Mouse (Mus musculus) layer of hippocampus, postnatal 14 days (tissue): ENCODE measurements around the gene Cog5. TPM values are rescaled to one million over a fixed set of nuclear protein-coding genes. Genes with fewer than 3 reads are reported as not detected.
A peak's percentile ranks its signal among the peaks of the same experiment; 100 is the strongest.
"Not testable (repeated sequence)": the region's sequence is repeated elsewhere in the genome, so short reads cannot be mapped to it uniquely, and the experiment has no call there.

Source experiments
- DNase-seq, 2 experiments: peaks; one replicate each; pipeline ENCODE4 v3.0.0; 2021 to 2022; ENCODE audit warnings: low spot score in 2 of 2, mixed read lengths in 1 of 2
- long read RNA-seq, 2 experiments: library from polyadenylated mRNA; stranded (forward); transcript quantifications; one replicate each; pipeline ENCODE4 v2.0.0; 2021
- total RNA-seq, 2 experiments: library from RNA; stranded (reverse); gene quantifications; 2 replicates each; pipeline ENCODE4 v1.2.3; 2021

The Cog5 gene
- 10 to 100 TPM; 58.9 to 62.8 TPM for total RNA-seq
- long read RNA-seq, experiment 1, partial matches to known transcripts = 13 of 17 reads
- long read RNA-seq, experiment 1, other reads (novel, unspliced or antisense) = 3 of 17 reads
- long read RNA-seq, experiment 2, partial matches to known transcripts = 18 of 24 reads
- long read RNA-seq, experiment 2, other reads (novel, unspliced or antisense) = 5 of 24 reads

- DNase-seq = peak; percentile 97 to 99
Measured at GRCm38 (mm10) chr12:31654197-31654964, at the start of gene Cog5, which contains the start of gene Dus4l. TSS of gene Cog5 (plus strand) at chr12:31654869. TSS of gene Dus4l (minus strand) at chr12:31654826.

DNA sequence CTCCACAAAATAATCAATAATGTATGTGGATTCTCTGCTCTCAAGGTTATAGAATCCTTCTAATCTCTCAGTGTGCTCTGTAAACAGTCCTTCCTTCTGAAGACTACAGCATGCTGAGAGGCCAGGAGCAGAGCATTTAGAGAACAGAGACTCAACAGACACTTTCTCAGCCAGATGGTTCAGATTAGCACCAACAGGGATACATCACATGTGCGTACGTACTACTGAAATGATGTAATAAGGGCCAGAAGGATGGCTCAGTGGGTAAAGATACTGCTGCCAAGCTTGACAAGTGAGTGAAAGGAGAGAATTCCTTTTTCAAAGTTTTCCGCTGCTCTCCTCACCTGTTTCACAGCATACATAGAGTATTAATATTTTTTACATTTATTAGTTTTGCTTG lies 49.8 kb upstream of the Cog5 start:
- DNase-seq = no peak

- no peak for DNase-seq
Measured at GRCm38 (mm10) chr12:31608138-31608537, 46.5 kb upstream of the Cog5 start.

DNA sequence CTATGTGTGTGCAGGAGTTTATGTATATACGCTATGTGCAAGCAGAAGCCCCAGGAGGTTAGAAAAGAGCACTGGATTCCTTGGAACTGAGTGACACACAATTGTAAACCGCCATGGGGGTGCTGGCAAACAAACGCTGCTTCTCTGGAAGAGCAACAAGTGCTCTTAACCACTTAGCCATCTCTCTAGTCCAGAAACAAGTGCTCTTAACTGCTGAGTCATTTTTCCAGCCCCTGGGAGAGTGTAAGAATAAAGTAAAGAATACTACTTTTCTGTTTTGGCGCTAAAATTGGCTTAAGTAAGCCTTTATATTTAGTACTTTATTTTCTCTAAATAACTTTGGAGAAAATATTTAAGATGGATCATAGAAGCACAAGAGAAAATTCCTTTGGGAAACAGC lies 41.3 kb upstream of the Cog5 start:
- no peak for DNase-seq

- DNase-seq = no peak
Measured at GRCm38 (mm10) chr12:31620106-31620505, 34.6 kb upstream of the Cog5 start.

- DNase-seq = no peak
Measured at GRCm38 (mm10) chr12:31625016-31625415, 29.7 kb upstream of the Cog5 start.

DNA sequence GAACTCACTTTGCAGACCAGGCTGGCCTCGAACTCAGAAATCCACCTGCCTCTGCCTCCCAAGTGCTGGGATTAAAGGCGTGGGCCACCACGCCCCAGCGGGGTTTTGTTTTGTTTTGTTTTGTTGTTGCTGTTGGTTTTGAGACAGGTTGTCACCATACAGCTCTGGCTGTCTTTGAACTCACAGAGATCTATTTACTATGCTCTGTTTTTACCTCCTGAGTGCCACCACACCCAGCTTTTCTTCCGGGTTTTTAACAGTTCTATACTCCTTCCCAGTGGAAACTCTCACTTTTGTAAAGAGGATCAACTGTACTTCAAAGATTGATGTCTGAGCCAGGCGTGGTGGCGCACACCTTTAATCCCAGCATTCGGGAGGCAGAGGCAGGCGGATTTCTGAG lies 26.3 kb upstream of the Cog5 start:
- DNase-seq = not testable (repeated sequence)

- DNase-seq = no peak
Measured at GRCm38 (mm10) chr12:31633970-31634342, 20.7 kb upstream of the Cog5 start.

GRCm38 (mm10) chr12:31634343-31635239 lies 20.1 kb upstream of the Cog5 start, which contains the start of gene Bcap29:
TSS of gene Bcap29 (minus strand) at chr12:31634658.
- DNase-seq = peak; percentile 39 to 51

DNA sequence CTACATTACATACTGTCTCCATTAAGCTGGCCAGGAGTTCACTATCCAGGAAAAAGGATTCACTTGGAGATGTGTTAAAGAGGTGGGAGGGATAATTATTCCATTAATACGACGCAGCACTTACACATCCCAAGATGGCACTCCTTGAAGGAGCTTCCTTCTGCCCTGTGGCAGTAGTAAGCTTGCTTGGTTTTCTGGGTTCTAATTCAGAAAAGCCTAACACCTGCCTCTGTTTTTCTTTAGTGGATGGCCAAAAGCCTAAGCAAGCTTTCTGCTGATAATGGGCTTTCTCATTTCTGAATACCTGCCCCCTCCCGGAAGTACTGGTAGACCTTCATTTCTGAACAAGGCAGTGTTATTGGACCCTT lies 19.4 kb upstream of the Cog5 start:
- no peak for DNase-seq

- DNase-seq = no peak
Measured at GRCm38 (mm10) chr12:31653611-31654010, 1.1 kb upstream of the Cog5 start.

- no peak for DNase-seq
Measured at GRCm38 (mm10) chr12:31654965-31655477, 352 bp downstream of the Cog5 start.

DNA sequence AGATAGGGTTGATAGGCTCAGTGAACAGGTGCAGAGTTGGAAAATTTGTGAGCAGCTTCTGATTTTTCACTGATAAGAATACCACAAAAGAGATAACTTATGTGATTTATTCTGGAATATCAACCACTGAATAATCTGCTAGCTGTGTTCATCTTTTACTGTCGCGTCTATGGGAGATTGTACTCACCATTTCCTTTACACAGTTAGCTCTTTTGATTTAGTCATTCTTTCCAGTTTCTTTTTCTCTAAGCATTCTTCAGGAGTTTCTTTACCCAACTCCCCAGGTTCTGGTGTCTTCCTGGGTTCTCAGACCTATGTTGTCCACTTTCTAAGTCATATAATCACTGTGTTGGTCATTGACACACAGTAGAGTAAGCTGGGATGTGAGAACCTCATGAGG lies 2.2 kb downstream of the Cog5 start:
- DNase-seq = no peak

- DNase-seq = no peak
Measured at GRCm38 (mm10) chr12:31665999-31666398, 11.3 kb downstream of the Cog5 start.

GRCm38 (mm10) chr12:31667187-31667586 lies 12.5 kb downstream of the Cog5 start:
- DNase-seq = no peak

DNA sequence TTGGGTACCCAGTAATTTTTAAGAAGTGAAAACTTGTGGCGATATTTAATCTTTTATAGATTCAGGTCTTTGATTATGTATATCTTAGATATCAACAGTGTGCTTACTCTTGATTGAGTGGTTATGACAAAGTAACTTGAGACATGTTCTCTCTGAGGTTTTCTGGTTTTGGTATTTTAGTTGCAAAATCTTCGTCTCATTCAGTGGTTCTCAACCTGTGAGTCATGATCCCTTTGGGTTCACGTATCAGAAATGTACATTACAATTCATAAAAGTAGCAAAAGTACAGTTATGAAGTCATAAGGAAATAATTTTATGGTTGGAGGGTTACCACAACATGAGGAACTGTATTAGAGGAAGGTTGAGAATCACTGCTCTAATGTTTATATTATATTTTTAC lies 32.0 kb downstream of the Cog5 start:
- no peak for DNase-seq

GRCm38 (mm10) chr12:31693278-31693677 lies 38.6 kb downstream of the Cog5 start:
- no peak for DNase-seq

DNA sequence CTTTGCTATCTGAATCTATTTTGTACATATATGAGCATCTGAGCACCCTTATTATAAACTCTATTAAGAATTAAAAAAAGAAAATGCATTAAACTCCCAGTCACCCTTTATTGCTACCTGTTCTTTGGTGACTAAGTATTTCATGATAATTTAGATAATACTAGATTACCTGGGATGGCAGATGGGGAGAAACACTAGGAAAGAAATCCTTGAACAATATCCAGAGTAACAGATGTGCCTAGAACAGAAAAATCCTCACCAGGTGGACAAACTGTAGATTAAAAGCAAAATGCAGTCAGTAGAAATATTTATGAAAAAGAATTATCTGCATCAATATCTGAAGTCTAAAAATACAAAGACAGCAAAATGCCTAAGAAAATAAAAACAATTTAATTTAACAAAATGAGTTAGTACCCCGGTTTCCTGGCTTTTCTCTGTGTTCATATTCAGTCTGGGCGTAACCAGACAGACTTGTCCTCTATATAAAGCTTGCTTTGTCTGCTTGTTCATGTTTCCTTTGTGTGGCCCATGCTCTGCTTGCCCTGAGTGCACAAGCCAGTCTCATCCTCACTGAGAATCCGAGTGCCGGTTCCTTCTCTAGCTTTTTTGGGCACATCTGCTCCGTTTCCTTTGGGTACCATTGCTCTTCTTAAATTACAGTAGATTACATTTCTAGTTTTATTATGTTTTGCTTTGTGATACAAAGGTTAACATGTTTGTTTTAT lies 46.1 kb downstream of the Cog5 start:
- DNase-seq = no peak

DNA sequence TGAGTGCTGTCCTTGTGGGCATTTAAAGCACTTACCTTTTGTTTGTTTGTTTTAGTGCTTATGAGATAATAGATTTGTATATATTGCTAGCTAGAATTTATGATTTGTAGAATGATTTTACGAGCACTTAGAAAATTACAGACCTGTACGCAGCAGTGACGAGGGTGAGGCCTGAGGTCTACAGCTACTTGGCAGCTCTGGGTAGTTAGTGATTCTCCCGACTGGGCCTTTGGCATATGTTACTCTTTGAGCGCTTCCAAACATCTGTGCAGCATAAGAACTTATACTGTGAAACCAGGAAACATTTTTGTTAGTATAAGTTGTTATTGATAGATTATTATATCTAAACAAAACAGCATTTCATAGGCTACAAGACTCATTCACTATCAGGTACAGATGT lies 46.7 kb downstream of the Cog5 start:
- no peak for DNase-seq

- DNase-seq = no peak
Measured at GRCm38 (mm10) chr12:31703904-31704303, 49.2 kb downstream of the Cog5 start.

GRCm38 (mm10) chr12:31706168-31706567 lies 51.5 kb downstream of the Cog5 start:
- DNase-seq = no peak
